Comparison of ENCODE assay signal across 8 mouse cellular contexts in the genomic region with DNA sequence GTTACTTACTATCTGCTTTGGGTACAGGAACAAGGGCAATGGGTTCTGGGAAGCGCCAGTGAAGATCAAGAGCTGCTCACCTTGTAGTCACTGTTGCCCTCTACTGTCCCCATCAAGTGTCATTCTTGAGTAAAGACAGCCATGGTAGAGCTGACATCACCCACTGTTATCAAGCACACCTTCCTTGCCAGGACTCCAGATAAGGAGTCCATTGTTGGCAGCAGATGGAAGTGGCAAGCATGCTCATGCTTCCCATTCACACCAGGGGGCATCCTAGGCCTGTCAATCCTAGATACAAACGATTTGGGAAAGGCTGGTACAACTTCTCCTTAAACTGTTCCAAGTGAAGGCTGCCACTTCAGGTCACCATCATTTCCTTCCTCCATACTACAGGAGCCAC. TPM values are rescaled to one million over a fixed set of nuclear protein-coding genes. Genes with fewer than 3 reads are reported as not detected.
DNase-seq lines count a peak whose midpoint lies in the region; ATAC-seq and TF ChIP-seq lines count a peak whose summit lies in the region.

No protein-coding gene starts in this region.

- peak; percentile 45 for TF ChIP-seq CTCF in C2C12 (IDR thresholded peaks at IDR 0.05; ENCODE audit: control insufficient read depth, insufficient read depth, insufficient read length)

- H3K4me2 ChIP-seq in embryonic facial prominence, embryonic 14.5 days (ENCODE audit: low read depth, low read length) = no peak overlapping the region

- H3K27ac ChIP-seq in embryonic facial prominence, embryonic 14.5 days (replicated peaks; ENCODE audit: low read depth, low read length) = no peak overlapping the region

- H3K4me1 ChIP-seq in embryonic facial prominence, embryonic 14.5 days (ENCODE audit: control insufficient read depth, insufficient read depth, low read length) = no peaks in the 10 kb centered on the region

- DNase-seq in cerebellum, postnatal 10 days = peak; percentile 26 to 38
- DNase-seq in cerebellum, adult 9-11 months = no peak
- DNase-seq in embryonic facial prominence, embryonic 14.5 days (ENCODE audit: low spot score) = peak; percentile 60
- peak; percentile 41 to 53 for DNase-seq in kidney, postnatal 4 days
- peak; percentile 52 for DNase-seq in retina, postnatal 1 day
- no peak for DNase-seq in ovary, adult 18-20 months (ENCODE audit: low spot score)
- DNase-seq in natural killer cell, adult 2 months (ENCODE audit: low spot score in 2 of 2) = no peak

- no peak overlapping the region for H3ac ChIP-seq in C2C12 (ENCODE audit: control insufficient read depth, insufficient read length, low read depth)

- peaks cover 15% of the 10 kb centered on the region for H3K79me2 ChIP-seq in C2C12 (ENCODE audit: control insufficient read depth, insufficient read depth)

- H3K9me3 ChIP-seq in embryonic facial prominence, embryonic 14.5 days (ENCODE audit: control insufficient read depth, low read length) = 0 out of 2 replicates have a peak, but pooled peaks cover 5% of the 10 kb centered on the region

- no peaks in the 10 kb centered on the region for H3K27me3 ChIP-seq in C2C12 (ENCODE audit: control insufficient read depth, insufficient read depth, insufficient read length)
- H3K27me3 ChIP-seq in embryonic facial prominence, embryonic 14.5 days (replicated peaks; ENCODE audit: control insufficient read depth, insufficient read depth, low read length) = no peaks in the 10 kb centered on the region

- peaks cover 27% of the 10 kb centered on the region for H3K36me3 ChIP-seq in C2C12 (ENCODE audit: control insufficient read depth, insufficient read depth)
- peaks cover 41% of the 10 kb centered on the region for H3K36me3 ChIP-seq in embryonic facial prominence, embryonic 14.5 days (ENCODE audit: control insufficient read depth, insufficient read depth, low read length)

- no peak for ATAC-seq in embryonic facial prominence, embryonic 14.5 days (ENCODE audit: low read depth)

- 63% methylated on average over 2 of the region's 2 CpGs for WGBS in embryonic facial prominence, embryonic 14.5 days

- H3K4me3 ChIP-seq in C2C12 (ENCODE audit: insufficient read depth, poor library complexity, severe bottlenecking) = no peak overlapping the region
- no peak overlapping the region for H3K4me3 ChIP-seq in embryonic facial prominence, embryonic 14.5 days (ENCODE audit: low read depth, low read length)

- H3K9ac ChIP-seq in embryonic facial prominence, embryonic 14.5 days (ENCODE audit: low read depth, low read length) = no peak overlapping the region

- H3K79me3 ChIP-seq in C2C12 (ENCODE audit: low read depth) = peaks cover 7% of the 10 kb centered on the region

TF ChIP-seq in C2C12, 6 proteins besides CTCF, POLR2A, EP300 and RAD21:
- TF ChIP-seq CEBPB (IDR thresholded peaks at IDR 0.05; ENCODE audit: low read depth) (no peak), MYOD1 (IDR thresholded peaks at IDR 0.05; ENCODE audit: control insufficient read depth, insufficient read length, low read depth) (no peak), MAX (IDR thresholded peaks at IDR 0.05) (no peak)

RNA-seq across cellular contexts. Expression of a gene that starts 14.3 kb away (rescaled TPM):
- 97.3 TPM for polyA plus RNA-seq in C2C12 (2012; fragmentation: generic; extraction: Trizol)
- polyA plus RNA-seq in embryonic facial prominence, embryonic 14.5 days (2014; fragmentation: Nextera tagmentation; extraction: Ambion mirVana) = 156 and 181 TPM in 2 replicates

RNA-seq across cellular contexts. Expression of a gene that starts 27.5 kb away (rescaled TPM):
- 30.9 TPM for polyA plus RNA-seq in C2C12 (2012; fragmentation: generic; extraction: Trizol)
- 62.2 and 63.9 TPM in 2 replicates for polyA plus RNA-seq in embryonic facial prominence, embryonic 14.5 days (2014; fragmentation: Nextera tagmentation; extraction: Ambion mirVana)

RNA-seq across cellular contexts. Expression of a gene that starts 35.6 kb away (rescaled TPM):
- 212 TPM for polyA plus RNA-seq in C2C12 (2012; fragmentation: generic; extraction: Trizol)
- 35.7 and 52.1 TPM in 2 replicates for polyA plus RNA-seq in embryonic facial prominence, embryonic 14.5 days (2014; fragmentation: Nextera tagmentation; extraction: Ambion mirVana)

RNA-seq across cellular contexts. Expression of a gene that starts 59.4 kb away (rescaled TPM):
- polyA plus RNA-seq in C2C12 (2012; fragmentation: generic; extraction: Trizol) = 129 TPM
- polyA plus RNA-seq in embryonic facial prominence, embryonic 14.5 days (2014; fragmentation: Nextera tagmentation; extraction: Ambion mirVana) = 266 and 275 TPM in 2 replicates

Comparison
In these comparisons a context has a peak if more than half of its experiments do, and no peak if none do; other contexts are left out.
1. DNase-seq: peak in cerebellum, postnatal 10 days (2 of 2), embryonic facial prominence, embryonic 14.5 days (single experiment), kidney, postnatal 4 days (2 of 2) and retina, postnatal 1 day (single experiment); none in cerebellum, adult 9-11 months (single experiment), ovary, adult 18-20 months (single experiment) and natural killer cell, adult 2 months (0 of 2).